Mouse (Mus musculus): ENCODE data around the gene Srsf9. TPM values are rescaled to one million over a fixed set of nuclear protein-coding genes. Genes with fewer than 3 reads are reported as not detected.
"Not testable (repeated sequence)": the region's sequence is repeated elsewhere in the genome, so short reads cannot be mapped to it uniquely, and the experiment has no call there.

Gene Srsf9
- total RNA-seq (2021) (10 to 100 TPM; 45.8 to 70.1 TPM), polyA plus RNA-seq (2012; rRNA removed) (29.1 and 40.4 TPM in 2 replicates)
- long read RNA-seq, transcript Srsf9-201 (4 exons, 1,162 nt), result major isoform, 101 of 113 reads
- long read RNA-seq, partial matches to known transcripts, result 2 of 113 reads
- long read RNA-seq, other reads (novel, unspliced or antisense), result 10 of 113 reads

DNA sequence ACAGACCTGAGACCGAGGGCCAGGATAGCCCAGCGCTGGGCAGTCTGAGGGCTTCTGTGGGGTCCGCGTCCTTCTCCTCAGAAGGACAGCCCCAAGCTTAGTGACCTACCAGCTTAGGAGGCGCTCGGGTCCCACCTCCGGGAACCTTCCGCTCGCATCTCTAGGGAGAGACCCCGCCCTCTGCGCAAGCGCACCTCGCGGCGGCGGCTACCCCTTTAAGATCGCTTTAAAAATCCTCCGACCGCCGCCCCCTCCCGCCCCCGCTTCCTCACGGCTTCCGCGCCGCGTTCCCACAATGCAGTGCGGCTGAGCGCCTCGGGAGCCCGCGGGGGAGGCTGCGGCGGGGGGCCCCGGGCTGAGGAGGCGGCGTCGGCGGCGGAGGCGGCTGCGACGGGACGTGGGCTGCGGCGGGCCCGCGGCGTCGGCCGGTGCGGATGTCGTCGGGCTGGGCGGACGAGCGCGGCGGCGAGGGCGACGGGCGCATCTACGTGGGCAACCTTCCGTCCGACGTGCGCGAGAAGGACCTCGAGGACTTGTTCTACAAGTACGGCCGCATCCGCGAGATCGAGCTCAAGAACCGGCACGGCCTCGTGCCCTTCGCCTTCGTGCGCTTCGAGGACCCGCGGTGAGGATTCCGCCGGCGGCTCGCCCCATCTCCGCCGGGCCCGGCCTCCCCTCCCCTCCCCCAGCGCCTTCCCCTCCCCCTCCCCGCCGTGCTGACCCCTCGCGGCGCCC lies at the start of gene Srsf9:
TSS of gene Srsf9 (plus strand) at position 303 of the 735 bp plus-strand sequence.
- DNase-seq, result peak; percentile 98

GRCm38 (mm10) chr5:115278053-115278452 lies 48.9 kb upstream of the Srsf9 start:
- no peak for DNase-seq

DNA sequence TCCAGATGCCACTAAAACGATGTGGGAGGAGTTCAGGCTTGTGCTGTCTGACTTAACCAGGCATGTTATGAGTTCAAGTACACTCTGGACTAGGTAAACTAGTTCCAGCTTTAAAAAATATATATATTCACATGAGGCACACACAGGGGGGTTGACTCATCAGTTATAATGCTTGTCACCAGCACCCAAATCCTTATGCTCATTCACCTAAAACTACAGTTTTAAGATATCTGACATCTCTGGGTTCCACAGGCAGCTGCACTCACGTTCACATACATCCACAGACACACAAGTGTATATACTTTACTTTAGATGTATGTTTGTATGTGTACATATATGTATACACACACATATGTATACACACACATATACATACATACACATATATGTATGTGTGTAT lies 48.2 kb upstream of the Srsf9 start:
- no peak for DNase-seq

GRCm38 (mm10) chr5:115279226-115280049 lies 47.5 kb upstream of the Srsf9 start, which contains the start of gene Coq5:
Gene Coq5 (plus strand): TSS chr5:115279666.
- DNase-seq, result peak; percentile 92

DNA sequence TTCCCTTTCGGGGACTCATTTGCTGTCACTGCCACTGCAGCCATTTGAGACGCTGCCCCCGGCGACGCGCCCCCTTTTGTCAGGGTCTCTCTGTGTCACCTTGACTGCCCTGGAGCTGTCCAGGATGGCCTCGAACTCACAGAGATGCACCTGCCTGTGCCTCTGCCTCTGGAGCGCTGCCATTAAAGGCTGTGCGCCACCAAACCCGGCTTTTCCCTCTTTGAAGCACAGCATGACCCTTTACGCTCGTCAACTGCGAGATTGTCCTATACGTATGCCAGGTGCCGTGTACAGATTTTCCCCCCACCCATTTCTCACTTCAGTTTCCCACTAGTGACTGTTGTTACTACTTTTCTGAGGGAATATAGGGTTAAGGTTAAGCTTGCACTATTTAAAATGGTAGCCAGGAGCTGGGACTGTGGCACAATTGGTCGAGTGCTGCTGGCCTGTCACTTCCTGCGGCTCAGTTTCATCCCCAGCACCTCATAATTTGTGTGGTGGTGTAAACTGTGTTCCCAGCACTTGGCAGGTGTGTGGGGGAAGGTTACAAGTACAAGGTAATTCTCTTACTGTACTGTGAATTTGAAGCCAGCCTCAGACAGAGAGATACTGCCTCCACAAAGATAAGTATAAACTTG lies 46.8 kb upstream of the Srsf9 start:
- no peak for DNase-seq

GRCm38 (mm10) chr5:115284735-115285134 lies 42.2 kb upstream of the Srsf9 start:
- peak; percentile 45 for DNase-seq

- DNase-seq, result no peak
Observed at GRCm38 (mm10) chr5:115294173-115294572, 32.8 kb upstream of the Srsf9 start.

GRCm38 (mm10) chr5:115296347-115296746 lies 30.6 kb upstream of the Srsf9 start:
- no peak for DNase-seq

GRCm38 (mm10) chr5:115300035-115300744 lies 26.8 kb upstream of the Srsf9 start:
- DNase-seq, result peak; percentile 82

DNA sequence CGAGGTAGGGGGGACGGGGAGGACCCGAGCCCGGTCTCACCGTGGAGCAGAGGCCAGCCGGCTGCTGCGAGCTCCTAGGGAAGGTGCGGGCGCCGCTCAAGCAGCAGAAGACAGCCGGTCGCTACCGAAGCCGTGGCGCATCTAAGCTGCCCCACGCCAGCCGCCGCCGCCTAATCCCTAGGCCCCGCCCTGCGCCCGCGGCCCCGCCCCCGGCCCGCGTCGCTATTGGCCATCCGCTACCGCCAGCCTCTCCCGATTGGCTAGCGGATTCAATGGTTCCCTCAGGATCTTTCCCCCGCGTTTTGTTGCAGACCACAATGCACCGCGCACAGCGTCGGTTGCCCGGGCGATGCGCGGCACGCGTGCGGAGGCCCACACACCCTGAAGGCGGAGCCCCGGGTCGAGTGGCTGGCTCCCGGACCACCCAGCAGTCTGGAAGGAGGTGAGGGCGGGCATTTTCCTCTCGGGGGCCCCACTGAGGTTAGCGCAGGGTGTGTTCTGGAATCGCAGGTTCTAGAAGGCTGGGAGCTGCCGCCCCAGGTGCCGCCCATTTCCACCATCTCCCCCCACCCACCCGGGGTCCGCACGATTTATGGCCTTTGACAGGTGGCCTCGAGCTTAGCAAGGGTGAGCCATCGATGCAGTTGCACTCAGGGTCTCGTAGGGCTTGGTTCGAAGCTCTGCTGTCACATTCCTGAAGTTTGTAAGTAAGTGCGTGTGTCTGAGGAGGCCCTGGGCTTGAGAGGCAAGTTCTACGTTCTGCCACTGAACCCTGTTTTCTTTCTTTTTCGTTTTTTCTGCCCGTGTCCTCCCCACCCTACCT lies 26.0 kb upstream of the Srsf9 start, which contains the start of gene Dynll1:
TSS of gene Dynll1 (minus strand) at position 208 of the 823 bp plus-strand sequence.
- peak; percentile 99 for DNase-seq

- no peak for DNase-seq
Observed at GRCm38 (mm10) chr5:115301615-115302014, 25.4 kb upstream of the Srsf9 start.

DNA sequence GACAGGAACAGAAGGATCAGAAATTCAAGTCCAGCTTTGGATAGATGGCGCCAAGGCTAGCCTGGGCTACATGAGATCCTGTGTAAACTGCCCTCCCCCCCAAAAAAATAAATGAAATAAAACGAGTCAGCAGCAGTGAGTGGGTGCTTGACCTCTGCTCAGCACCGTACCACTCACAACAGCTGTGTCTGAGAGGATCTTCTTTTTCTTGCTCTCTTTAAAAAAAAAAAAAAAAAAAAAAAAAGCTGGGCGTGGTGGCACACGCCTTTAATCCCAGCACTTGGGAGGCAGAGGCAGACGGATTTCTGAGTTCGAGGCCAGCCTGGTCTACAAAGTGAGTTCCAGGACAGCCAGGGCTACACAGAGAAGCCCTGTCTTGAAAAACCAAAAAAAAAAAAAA lies 24.8 kb upstream of the Srsf9 start:
- DNase-seq, result not testable (repeated sequence)

DNA sequence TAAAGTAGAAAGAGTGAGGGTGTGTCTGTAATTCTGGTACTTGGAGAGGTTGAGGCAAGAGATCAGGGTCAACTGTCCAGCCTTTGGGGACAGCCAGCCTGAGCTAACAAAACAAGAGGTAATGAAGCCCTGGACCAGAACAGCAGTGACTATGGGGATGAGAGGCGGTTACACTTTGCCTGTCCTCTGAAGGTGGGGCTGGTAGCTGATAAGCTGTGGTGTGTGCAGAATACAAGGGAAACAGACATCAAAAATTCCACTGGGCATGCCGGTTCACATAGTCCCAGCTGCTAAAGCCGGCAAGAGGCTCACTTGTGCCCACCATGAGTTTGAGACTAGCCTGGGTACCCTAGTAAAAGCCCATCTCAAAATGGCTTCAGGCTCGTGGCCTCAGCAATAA lies 14.6 kb upstream of the Srsf9 start:
- no peak for DNase-seq

- DNase-seq, result no peak
Observed at GRCm38 (mm10) chr5:115312816-115313667, 13.9 kb upstream of the Srsf9 start.

DNA sequence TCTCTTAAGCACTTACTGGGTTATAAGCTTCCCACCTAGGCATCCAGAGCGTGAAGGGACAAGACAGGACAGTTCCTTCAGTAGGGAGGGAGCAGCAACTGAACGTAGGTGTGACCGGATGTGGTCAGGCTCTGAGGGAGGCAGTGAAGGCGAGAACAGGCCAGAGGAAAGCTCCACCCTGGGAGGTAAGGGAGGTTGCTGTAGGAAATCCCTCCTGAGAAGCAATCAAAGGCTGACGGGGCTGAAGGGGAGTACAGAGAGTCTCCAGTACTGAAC lies 13.4 kb upstream of the Srsf9 start:
- DNase-seq, result no peak

DNA sequence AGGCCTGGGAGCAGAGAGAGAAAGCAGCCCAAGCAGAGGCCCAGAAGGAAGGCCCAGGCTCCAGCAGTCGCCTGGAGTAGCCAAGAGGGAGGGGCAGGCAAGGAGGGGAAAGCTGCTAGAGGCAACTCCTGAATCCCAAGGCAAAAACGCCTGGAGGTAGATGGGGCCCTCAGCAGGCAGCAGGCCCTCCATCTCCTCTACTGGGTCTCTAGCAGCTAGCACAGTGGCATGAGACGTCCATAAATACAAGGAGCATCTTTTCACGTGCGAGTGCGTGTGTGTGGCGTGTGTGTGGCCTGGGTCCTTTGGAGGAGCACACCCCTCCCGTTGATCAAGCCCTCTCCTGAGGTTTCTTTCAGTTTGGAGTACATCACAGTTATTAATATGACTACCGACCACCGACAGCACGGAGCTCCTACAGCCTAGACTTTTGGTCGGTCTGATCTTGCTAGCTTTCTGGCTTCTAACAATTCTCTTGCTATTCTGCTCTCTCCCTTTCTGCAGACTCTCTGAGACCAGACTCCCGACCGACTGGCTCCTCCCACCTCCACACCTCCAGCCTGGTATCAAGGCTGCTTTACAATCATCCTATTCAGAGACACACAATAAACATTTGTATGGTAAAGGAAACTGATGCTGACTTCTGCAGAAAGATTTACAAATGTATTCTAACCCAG lies 9.9 kb upstream of the Srsf9 start:
- DNase-seq, result no peak

- no peak for DNase-seq
Observed at GRCm38 (mm10) chr5:115317645-115318328, 9.2 kb upstream of the Srsf9 start.
